ENCODE assay signal across 8 mouse cellular contexts in genomic region chr17:85799865-85800356, GRCm38 (mm10).
DNase-seq lines count a peak whose midpoint lies in the region; ATAC-seq and TF ChIP-seq lines count a peak whose summit lies in the region.

No protein-coding gene starts in this region.

- peak overlapping the region; percentile 66 for H3K4me2 ChIP-seq in liver, embryonic 12.5 days
- peak overlapping the region; percentile 94 for H3K4me2 ChIP-seq in stomach, embryonic 14.5 days (replicated peaks; ENCODE audit: low read depth, low read length)

- no peaks in the 10 kb centered on the region for H3K4me1 ChIP-seq in kidney, adult 2 months (ENCODE audit: control insufficient read depth, insufficient read depth, low read length)
- H3K4me1 ChIP-seq in liver, embryonic 12.5 days, result peaks cover 4% of the 10 kb centered on the region; the same call in 1 of the 2 replicates
- H3K4me1 ChIP-seq in stomach, embryonic 14.5 days (ENCODE audit: control insufficient read depth, insufficient read depth, low read length), result peaks cover 5% of the 10 kb centered on the region; the same call in 1 of the 2 replicates

- H3K27ac ChIP-seq in kidney, adult 2 months (ENCODE audit: insufficient read depth, low read depth, low read length), result no peak overlapping the region
- H3K27ac ChIP-seq in liver, embryonic 12.5 days, result no peak overlapping the region
- peak overlapping the region; percentile 81 for H3K27ac ChIP-seq in stomach, embryonic 14.5 days (ENCODE audit: low read length)

- 2% methylated on average over 34 of the region's 34 CpGs for WGBS in kidney, adult 2 months
- WGBS in liver, embryonic 12.5 days (ENCODE audit: insufficient replicate concordance), result under 1% methylated on average over 34 of the region's 34 CpGs
- WGBS in stomach, embryonic 14.5 days, result 1% methylated on average over 34 of the region's 34 CpGs

- TF ChIP-seq CTCF in kidney, adult 2 months (conservative IDR thresholded peaks at IDR 0.05; ENCODE audit: insufficient read depth, insufficient read length, low read depth, low read length), result no peak

- TF ChIP-seq POLR2A in kidney, adult 2 months (IDR thresholded peaks at IDR 0.05; ENCODE audit: low read depth, low read length), result no peak

- no peaks in the 10 kb centered on the region for H3K9me3 ChIP-seq in liver, embryonic 12.5 days (replicated peaks)
- H3K9me3 ChIP-seq in stomach, embryonic 14.5 days (ENCODE audit: control insufficient read depth, low read depth, low read length), result no peaks in the 10 kb centered on the region

- H3K4me3 ChIP-seq in kidney, adult 2 months (ENCODE audit: insufficient read depth, low read depth, low read length), result peak overlapping the region; percentile 0; the same call in 1 of the 2 replicates
- peak overlapping the region; percentile 38 for H3K4me3 ChIP-seq in liver, embryonic 12.5 days
- peak overlapping the region; percentile 52 for H3K4me3 ChIP-seq in stomach, embryonic 14.5 days (ENCODE audit: low read depth, low read length)

- H3K36me3 ChIP-seq in kidney, adult 2 months (ENCODE audit: control insufficient read depth, insufficient read depth, low read length), result no peaks in the 10 kb centered on the region
- H3K36me3 ChIP-seq in liver, embryonic 12.5 days, result no peaks in the 10 kb centered on the region
- no peaks in the 10 kb centered on the region for H3K36me3 ChIP-seq in stomach, embryonic 14.5 days (ENCODE audit: control insufficient read depth, insufficient read depth, low read length)

- no peak for DNase-seq in kidney, adult 2 months
- no peak for DNase-seq in kidney, postnatal 14 days
- peak; percentile 32 for DNase-seq in adrenal gland, postnatal 25 days
- DNase-seq in urinary bladder, postnatal 10 days (ENCODE audit: low spot score), result no peak
- DNase-seq in cerebellum, postnatal 36 days, result no peak

- H3K9ac ChIP-seq in liver, embryonic 12.5 days, result no peak overlapping the region
- H3K9ac ChIP-seq in stomach, embryonic 14.5 days (replicated peaks; ENCODE audit: low read depth, low read length), result peak overlapping the region; percentile 61

- H3K27me3 ChIP-seq in kidney, adult 2 months (replicated peaks; ENCODE audit: control insufficient read depth, insufficient read depth, low read length), result peaks cover 3% of the 10 kb centered on the region
- peaks cover 84% of the 10 kb centered on the region for H3K27me3 ChIP-seq in liver, embryonic 12.5 days (replicated peaks)
- peaks cover 9% of the 10 kb centered on the region; the same call in 1 of the 2 replicates for H3K27me3 ChIP-seq in stomach, embryonic 14.5 days (ENCODE audit: control insufficient read depth, insufficient read depth, low read length)

- ATAC-seq in granulocyte monocyte progenitor cell, adult 5-6 weeks (replicated peaks; ENCODE audit: poor library complexity, severe bottlenecking), result peak; percentile 45
- no peak for ATAC-seq in liver, embryonic 12.5 days
- peak; percentile 61 for ATAC-seq in stomach, embryonic 14.5 days (ENCODE audit: insufficient number of reproducible peaks, insufficient read depth, low FRiP score, low read depth)

Comparison
In these comparisons a context has a peak if more than half of its experiments do, and no peak if none do; other contexts are left out.
1. H3K4me3 ChIP-seq: peak in every context shown above with its lines; median percentile 52 in stomach, embryonic 14.5 days; 38 in liver, embryonic 12.5 days; 0 in kidney, adult 2 months.